Mouse (Mus musculus): ENCODE data around the gene Stxbp5l. TPM values are rescaled to one million over a fixed set of nuclear protein-coding genes. Genes with fewer than 3 reads are reported as not detected.

The Stxbp5l gene
- polyA plus RNA-seq (2015; fragmentation: Nextera tagmentation; extraction: Ambion mirVana), result 0.04 TPM in 1 of 2 replicates, not detected in the other

- H3K9ac ChIP-seq (replicated peaks; ENCODE audit: low read depth), result no peak within 1 kb of the TSS
- H3K27ac ChIP-seq (ENCODE audit: low read length), result no peak within 1 kb of the TSS
These were observed at the start of gene Stxbp5l for GRCm38 (mm10) chr16:37384821-37385344. TSS of gene Stxbp5l (minus strand) at chr16:37384962.

GRCm38 (mm10) chr16:37433418-37434204 is 48.8 kb upstream of the Stxbp5l start:
- H3K9me3 ChIP-seq (ENCODE audit: low read length), result no peaks in the 10 kb centered on the region
- no peak for ATAC-seq
- no peak for TF ChIP-seq CTCF (IDR thresholded peaks at IDR 0.05)
- no peak for TF ChIP-seq EP300 (IDR thresholded peaks at IDR 0.05)
- H3K36me3 ChIP-seq (ENCODE audit: insufficient read depth, low read length), result no peaks in the 10 kb centered on the region
- H3K4me2 ChIP-seq (replicated peaks; ENCODE audit: low read depth, low read length), result no peak overlapping the region
- H3K27me3 ChIP-seq (replicated peaks; ENCODE audit: insufficient read depth, low read length), result no peaks in the 10 kb centered on the region
- no peak for DNase-seq (ENCODE audit: low spot score)
- H3K4me1 ChIP-seq (ENCODE audit: insufficient read depth, low read depth, low read length), result no peaks in the 10 kb centered on the region
- no peak overlapping the region for H3K27ac ChIP-seq (ENCODE audit: low read length)
- 38% methylated on average over 5 of the region's 5 CpGs for WGBS
- H3K9ac ChIP-seq (replicated peaks; ENCODE audit: low read depth), result no peak overlapping the region
- no peak overlapping the region for H3K4me3 ChIP-seq (ENCODE audit: low read depth, low read length)

More at GRCm38 (mm10) chr16:37384821-37385344, at the start of gene Stxbp5l:
- Histone ChIP-seq H3K4me1 (ENCODE audit: insufficient read depth, low read depth, low read length) (peaks cover 4% of the 10 kb centered on the region; the same call in 1 of the 2 replicates), H3K27me3 (replicated peaks; ENCODE audit: insufficient read depth, low read length) (no peaks in the 10 kb centered on the region; the same call in 1 of the 2 replicates), H3K9me3 (ENCODE audit: low read length) (no peaks in the 10 kb centered on the region), H3K4me3 (ENCODE audit: low read depth, low read length) (peak within 1 kb of the TSS; percentile 34), H3K4me2 (replicated peaks; ENCODE audit: low read depth, low read length) (peak within 1 kb of the TSS; percentile 76), H3K36me3 (ENCODE audit: insufficient read depth, low read length) (no peaks in the 10 kb centered on the region)
- DNase-seq (ENCODE audit: low spot score), result peak; percentile 86
- 2% methylated on average over 24 of the region's 33 CpGs for WGBS
- no peak for TF ChIP-seq CTCF (IDR thresholded peaks at IDR 0.05)
- TF ChIP-seq EP300 (IDR thresholded peaks at IDR 0.05), result no peak
- ATAC-seq, result peak; percentile 98

- Histone ChIP-seq H3K4me3 (ENCODE audit: low read depth, low read length) (no peak overlapping the region), H3K27me3 (replicated peaks; ENCODE audit: insufficient read depth, low read length) (no peaks in the 10 kb centered on the region), H3K4me1 (ENCODE audit: insufficient read depth, low read depth, low read length) (no peaks in the 10 kb centered on the region), H3K9ac (replicated peaks; ENCODE audit: low read depth) (no peak overlapping the region), H3K36me3 (ENCODE audit: insufficient read depth, low read length) (no peaks in the 10 kb centered on the region), H3K9me3 (ENCODE audit: low read length) (no peaks in the 10 kb centered on the region), H3K4me2 (replicated peaks; ENCODE audit: low read depth, low read length) (no peak overlapping the region), H3K27ac (ENCODE audit: low read length) (no peak overlapping the region)
- TF ChIP-seq EP300 (IDR thresholded peaks at IDR 0.05), result no peak
- TF ChIP-seq CTCF (IDR thresholded peaks at IDR 0.05), result no peak
- WGBS, result 35% methylated on average over 1 of the region's 1 CpGs
- no peak for ATAC-seq
- DNase-seq (ENCODE audit: low spot score), result no peak
These were observed 40.7 kb upstream of the Stxbp5l start for GRCm38 (mm10) chr16:37425434-37425833.

GRCm38 (mm10) chr16:37422874-37423273 is 38.1 kb upstream of the Stxbp5l start:
- H3K9me3 ChIP-seq (ENCODE audit: low read length), result no peaks in the 10 kb centered on the region
- H3K4me2 ChIP-seq (replicated peaks; ENCODE audit: low read depth, low read length), result no peak overlapping the region
- no peak overlapping the region for H3K9ac ChIP-seq (replicated peaks; ENCODE audit: low read depth)
- no peaks in the 10 kb centered on the region for H3K36me3 ChIP-seq (ENCODE audit: insufficient read depth, low read length)
- no peak overlapping the region for H3K27ac ChIP-seq (ENCODE audit: low read length)
- H3K4me3 ChIP-seq (ENCODE audit: low read depth, low read length), result no peak overlapping the region
- 67% methylated on average over 5 of the region's 5 CpGs for WGBS
- no peaks in the 10 kb centered on the region for H3K4me1 ChIP-seq (ENCODE audit: insufficient read depth, low read depth, low read length)
- DNase-seq (ENCODE audit: low spot score), result no peak
- no peak for TF ChIP-seq CTCF (IDR thresholded peaks at IDR 0.05)
- no peaks in the 10 kb centered on the region for H3K27me3 ChIP-seq (replicated peaks; ENCODE audit: insufficient read depth, low read length)
- no peak for ATAC-seq

- TF ChIP-seq EP300 (IDR thresholded peaks at IDR 0.05) (no peak), CTCF (IDR thresholded peaks at IDR 0.05) (no peak)
- WGBS, result 85% methylated on average over 3 of the region's 3 CpGs
These were observed 37.1 kb upstream of the Stxbp5l start for GRCm38 (mm10) chr16:37421851-37422250.

GRCm38 (mm10) chr16:37420512-37420911 is 35.8 kb upstream of the Stxbp5l start:
- no peaks in the 10 kb centered on the region for H3K36me3 ChIP-seq (ENCODE audit: insufficient read depth, low read length)
- DNase-seq (ENCODE audit: low spot score), result no peak
- 90% methylated on average over 2 of the region's 2 CpGs for WGBS
- no peak overlapping the region for H3K4me2 ChIP-seq (replicated peaks; ENCODE audit: low read depth, low read length)
- H3K4me1 ChIP-seq (ENCODE audit: insufficient read depth, low read depth, low read length), result no peaks in the 10 kb centered on the region
- no peak overlapping the region for H3K4me3 ChIP-seq (ENCODE audit: low read depth, low read length)
- H3K27ac ChIP-seq (ENCODE audit: low read length), result no peak overlapping the region
- H3K9ac ChIP-seq (replicated peaks; ENCODE audit: low read depth), result no peak overlapping the region
- no peaks in the 10 kb centered on the region for H3K27me3 ChIP-seq (replicated peaks; ENCODE audit: insufficient read depth, low read length)
- TF ChIP-seq EP300 (IDR thresholded peaks at IDR 0.05) (no peak), CTCF (IDR thresholded peaks at IDR 0.05) (no peak)
- ATAC-seq, result no peak
- no peaks in the 10 kb centered on the region for H3K9me3 ChIP-seq (ENCODE audit: low read length)

More at GRCm38 (mm10) chr16:37421851-37422250, 37.1 kb upstream of the Stxbp5l start:
- no peak overlapping the region for H3K4me3 ChIP-seq (ENCODE audit: low read depth, low read length)
- no peak for ATAC-seq
- no peak overlapping the region for H3K27ac ChIP-seq (ENCODE audit: low read length)
- H3K36me3 ChIP-seq (ENCODE audit: insufficient read depth, low read length), result no peaks in the 10 kb centered on the region
- no peaks in the 10 kb centered on the region for H3K27me3 ChIP-seq (replicated peaks; ENCODE audit: insufficient read depth, low read length)
- no peaks in the 10 kb centered on the region for H3K9me3 ChIP-seq (ENCODE audit: low read length)
- no peak overlapping the region for H3K9ac ChIP-seq (replicated peaks; ENCODE audit: low read depth)
- no peak overlapping the region for H3K4me2 ChIP-seq (replicated peaks; ENCODE audit: low read depth, low read length)
- H3K4me1 ChIP-seq (ENCODE audit: insufficient read depth, low read depth, low read length), result no peaks in the 10 kb centered on the region
- DNase-seq (ENCODE audit: low spot score), result no peak
